Mouse (Mus musculus) MEL (cell line): ENCODE data around the gene Scaf4. TPM values are rescaled to one million over a fixed set of nuclear protein-coding genes. Genes with fewer than 3 reads are reported as not detected.

Experiments
- DNase-seq: peaks from one replicate; pipeline ENCODE4 v3.0.0; 2011; ENCODE audit warnings: low read depth, low spot score
- H3K27ac ChIP-seq: 2 replicates; pipeline ENCODE4 v1.5.1; 2012; ENCODE audit warnings: low read depth, mild to moderate bottlenecking, control low read depth, low read length, moderate library complexity; ENCODE audit not compliant: control insufficient read depth
- H3K27me3 ChIP-seq, 2 experiments: fragments of 150-350 bp in 1 of 2; sonication (generic) in 1 of 2; 2 replicates each; pipeline ENCODE4 v1.6.1; 2012; ENCODE audit warnings: low read length in 2 of 2, mild to moderate bottlenecking in 2 of 2, improper control_type of control experiment in 1 of 2, moderate library complexity in 1 of 2; ENCODE audit not compliant: insufficient read depth in 2 of 2, control insufficient read depth in 1 of 2
- H3K36me3 ChIP-seq, 2 experiments: 2 replicates each; pipeline ENCODE4 v1.6.1; 2012 to 2014; ENCODE audit warnings: low read length in 2 of 2, improper control_type of control experiment in 1 of 2, inconsistent platforms in 1 of 2, mild to moderate bottlenecking in 1 of 2; ENCODE audit not compliant: insufficient read depth in 2 of 2, control insufficient read depth in 1 of 2
- H3K4me1 ChIP-seq, 2 experiments: fragments of 150-350 bp in 1 of 2; sonication (generic) in 1 of 2; 2 replicates each; pipeline ENCODE4 v1.6.1; 2012; ENCODE audit warnings: low read length in 2 of 2, improper control_type of control experiment in 1 of 2, mild to moderate bottlenecking in 1 of 2; ENCODE audit not compliant: insufficient read depth in 2 of 2, control insufficient read depth in 1 of 2
- H3K4me3 ChIP-seq, 2 experiments: fragments of 150-350 bp in 1 of 2; sonication (generic) in 1 of 2; 2 replicates each; pipeline ENCODE4 v1.5.1; 2012; ENCODE audit warnings: low read depth in 2 of 2, low read length in 2 of 2, mild to moderate bottlenecking in 2 of 2, moderate library complexity in 2 of 2, control low read depth in 1 of 2, improper control_type of control experiment in 1 of 2; ENCODE audit not compliant: control insufficient read depth in 1 of 2, insufficient read depth in 1 of 2
- H3K79me2 ChIP-seq: 2 replicates; pipeline ENCODE4 v1.6.1; 2012; ENCODE audit warnings: mild to moderate bottlenecking, low read length, moderate library complexity; ENCODE audit not compliant: control insufficient read depth, poor library complexity, insufficient read depth
- H3K9ac ChIP-seq: 2 replicates; pipeline ENCODE4 v1.6.1; 2012; ENCODE audit warnings: low read depth, mild to moderate bottlenecking, control low read depth, low read length, moderate library complexity; ENCODE audit not compliant: control insufficient read depth, poor library complexity, severe bottlenecking
- H3K9me3 ChIP-seq: fragments of 150-350 bp; sonication (generic); replicated peaks from 2 replicates; pipeline ENCODE4 v1.6.1; 2012; ENCODE audit warnings: mild to moderate bottlenecking, low read length, improper control_type of control experiment, moderate library complexity; ENCODE audit not compliant: insufficient read depth
- CHD1 ChIP-seq: IDR thresholded peaks from 2 replicates; pipeline ENCODE4 v1.6.1; 2012; ENCODE audit warnings: low read depth, mild to moderate bottlenecking, inconsistent platforms, low read length, improper control_type of control experiment
- ELF1 ChIP-seq: IDR thresholded peaks from 2 replicates; pipeline ENCODE4 v1.6.1; 2014; ENCODE audit warnings: low read depth, mild to moderate bottlenecking, inconsistent platforms, low read length, improper control_type of control experiment, moderate library complexity
- EP300 ChIP-seq, 2 experiments: IDR thresholded peaks; 2 replicates each; pipeline ENCODE4 v1.6.1; 2011; ENCODE audit warnings: improper control_type of control experiment in 2 of 2, low read length in 2 of 2, low read depth in 1 of 2, mild to moderate bottlenecking in 1 of 2
- ETS1 ChIP-seq: IDR thresholded peaks from 2 replicates; pipeline ENCODE4 v1.6.1; 2012; ENCODE audit warnings: low read depth, mild to moderate bottlenecking, inconsistent platforms, low read length, improper control_type of control experiment, moderate library complexity
- JUND ChIP-seq: IDR thresholded peaks from 2 replicates; pipeline ENCODE4 v1.6.1; 2011; ENCODE audit warnings: low read depth, mild to moderate bottlenecking, improper control_type of control experiment, low read length
- KAT2A ChIP-seq: conservative IDR thresholded peaks from 2 replicates; pipeline ENCODE4 v1.6.1; 2012; ENCODE audit warnings: low read depth, low read length, improper control_type of control experiment, inconsistent platforms
- MAFK ChIP-seq: IDR thresholded peaks from 2 replicates; pipeline ENCODE4 v1.6.1; 2011; ENCODE audit warnings: low read depth, mild to moderate bottlenecking, low read length, improper control_type of control experiment, borderline replicate concordance
- MAX ChIP-seq: IDR thresholded peaks from 2 replicates; pipeline ENCODE4 v1.6.1; 2011; ENCODE audit warnings: low read length, improper control_type of control experiment
- MXI1 ChIP-seq: IDR thresholded peaks from 2 replicates; pipeline ENCODE4 v1.6.1; 2011; ENCODE audit warnings: mild to moderate bottlenecking, low read depth, low read length, improper control_type of control experiment
- POLR2AphosphoS5 ChIP-seq: IDR thresholded peaks from 2 replicates; pipeline ENCODE4 v1.6.1; 2012; ENCODE audit warnings: low read depth, borderline replicate concordance, mild to moderate bottlenecking, inconsistent platforms, low read length, moderate library complexity, mixed read lengths
- SMC3 ChIP-seq: IDR thresholded peaks from 2 replicates; pipeline ENCODE4 v1.6.1; 2011; ENCODE audit warnings: low read depth, low read length, improper control_type of control experiment
- TAL1 ChIP-seq: IDR thresholded peaks from 2 replicates; pipeline ENCODE4 v1.6.1; 2012; ENCODE audit warnings: mild to moderate bottlenecking, inconsistent platforms, low read length, moderate library complexity, mixed read lengths
- ZC3H11A ChIP-seq: IDR thresholded peaks from 2 replicates; pipeline ENCODE4 v1.6.1; 2012; ENCODE audit warnings: low read depth, mild to moderate bottlenecking, inconsistent platforms, low read length, improper control_type of control experiment
- ZKSCAN1 ChIP-seq: IDR thresholded peaks from 2 replicates; pipeline ENCODE4 v1.6.1; 2012; ENCODE audit warnings: low read depth, mild to moderate bottlenecking, inconsistent platforms, low read length, improper control_type of control experiment, moderate library complexity
- ZMIZ1 ChIP-seq: IDR thresholded peaks from 2 replicates; pipeline ENCODE4 v1.6.1; 2012; ENCODE audit warnings: low read depth, mild to moderate bottlenecking, inconsistent platforms, low read length, improper control_type of control experiment, moderate library complexity
- ZNF384 ChIP-seq: IDR thresholded peaks from 2 replicates; pipeline ENCODE4 v1.6.1; 2012; ENCODE audit warnings: low read depth, mild to moderate bottlenecking, inconsistent platforms, low read length, improper control_type of control experiment
- polyA plus RNA-seq, 2 experiments: library from polyadenylated mRNA; stranded (reverse) in 1 of 2; unstranded in 1 of 2; fragments of >175 nt in 1 of 2; fragments of >200 nt in 1 of 2; gene quantifications; 2 replicates each; pipeline versions ENCODE4 v1.2.1 to v1.2.4; 2012; ENCODE audit warnings: low replicate concordance in 2 of 2, low read depth in 1 of 2; ENCODE audit not compliant: insufficient read length in 2 of 2, insufficient read depth in 1 of 2, missing spikeins in 1 of 2
- total RNA-seq: library from RNA; depleted of rRNA; stranded (reverse); fragments of 300-350 nt; gene quantifications from 2 replicates; pipeline ENCODE4 v1.2.3, GENCODE M21; 2012

Scaf4 gene
- total and polyA plus RNA-seq, 3 experiments: 12.3 to 56.2 TPM; not detected in 1

DNA sequence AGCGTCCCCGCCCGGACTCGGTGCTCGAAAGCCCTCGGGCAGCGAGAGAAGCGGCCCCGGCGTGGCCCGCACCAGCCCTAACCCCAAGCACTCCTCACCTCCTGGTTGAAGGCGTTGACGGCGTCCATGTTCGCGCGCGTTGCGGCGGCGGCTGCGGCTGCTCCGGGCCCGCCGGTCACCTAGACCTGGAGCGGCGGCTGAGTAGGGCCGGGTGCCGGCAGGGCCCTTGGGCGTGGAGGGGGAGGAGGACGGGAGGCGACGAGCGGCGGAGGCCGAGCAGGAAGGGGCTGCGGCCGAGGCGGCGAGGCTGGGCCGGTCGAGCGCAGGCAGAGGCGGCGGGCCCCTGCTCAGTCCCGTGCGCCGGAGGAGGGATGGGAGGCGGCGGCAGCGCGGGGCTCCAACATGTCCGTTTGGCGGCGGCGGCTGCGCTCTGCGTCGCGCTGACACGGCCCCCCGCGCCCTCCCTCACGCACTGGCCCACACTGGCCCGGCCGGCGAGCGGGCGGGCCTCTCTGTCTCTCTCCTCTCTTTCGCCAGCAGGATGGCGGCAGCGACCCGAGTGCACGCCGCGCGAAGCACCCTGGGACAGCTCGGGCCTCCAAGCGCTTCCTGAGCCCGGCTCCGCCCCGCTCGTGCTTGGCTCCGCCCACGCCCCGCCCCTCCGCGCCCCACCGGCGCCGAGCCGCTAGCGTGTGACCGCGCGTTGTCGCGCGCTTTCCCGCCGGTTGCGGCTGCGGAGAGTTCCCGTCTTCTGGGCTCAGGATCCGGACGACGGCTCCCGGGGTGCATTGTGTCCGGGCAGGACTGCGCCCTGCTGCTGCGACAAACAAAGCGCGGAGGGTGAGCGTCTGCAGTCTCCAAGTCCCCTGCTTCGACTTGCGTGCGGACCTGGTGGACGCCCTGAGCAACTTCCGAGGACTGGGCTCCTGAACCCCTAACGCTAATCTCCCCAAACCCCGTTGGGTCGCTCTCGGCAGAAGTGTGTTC lies at the start of gene Scaf4 (continued):
- TF ChIP-seq MXI1 (peak; percentile 59), MAFK (no peak), ETS1 (no peak), ZMIZ1 (no peak), SMC3 (no peak)

GRCm38 (mm10) chr16:90332553-90332952 lies 48.2 kb upstream of the Scaf4 start:
- Histone ChIP-seq H3K9ac (no peak overlapping the region), H3K4me3 (no peak overlapping the region), H3K4me1 (0 out of 4 replicates have a peak, but pooled peaks cover 0 to 3% of the 10 kb centered on the region in 2 experiments), H3K27ac (no peak overlapping the region), H3K9me3 (no peaks in the 10 kb centered on the region), H3K36me3 (no peaks in the 10 kb centered on the region), H3K27me3 (no peaks in the 10 kb centered on the region), H3K79me2 (no peaks in the 10 kb centered on the region)
- TF ChIP-seq CHD1 (no peak), ZC3H11A (no peak), MAX (no peak), ELF1 (no peak), JUND (no peak)
- DNase-seq: no peak

DNA sequence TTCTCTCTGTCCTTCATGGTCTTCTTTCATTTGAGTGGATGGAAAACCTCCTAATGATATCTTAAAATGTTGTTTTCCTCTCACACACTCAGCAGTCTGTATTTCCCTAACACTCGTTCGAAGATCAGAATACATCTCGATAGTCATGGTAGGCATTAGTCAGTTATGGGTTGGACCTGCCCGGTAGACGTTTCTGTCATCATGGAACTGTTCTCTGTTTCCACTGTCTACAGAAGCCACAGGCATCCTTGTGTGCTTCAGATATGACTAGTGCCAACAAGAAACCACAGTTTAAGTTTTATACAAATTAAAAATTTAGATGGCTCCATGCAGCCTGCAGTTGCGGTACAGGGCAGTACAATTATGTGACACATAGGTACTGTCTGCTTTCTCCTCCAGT lies 46.7 kb upstream of the Scaf4 start:
- no peaks in the 10 kb centered on the region for H3K9me3 ChIP-seq
- H3K27me3 ChIP-seq: no peaks in the 10 kb centered on the region
- no peak overlapping the region for H3K4me3 ChIP-seq
- DNase-seq: no peak
- 0 out of 4 replicates have a peak, but pooled peaks cover 0 to 3% of the 10 kb centered on the region in 2 experiments for H3K4me1 ChIP-seq
- no peak overlapping the region for H3K9ac ChIP-seq
- H3K27ac ChIP-seq: no peak overlapping the region
- H3K79me2 ChIP-seq: no peaks in the 10 kb centered on the region
- no peaks in the 10 kb centered on the region for H3K36me3 ChIP-seq
- TF ChIP-seq ZNF384: no peak
- no peak for TF ChIP-seq POLR2AphosphoS5
- no peak for TF ChIP-seq KAT2A
- no peak for TF ChIP-seq ZKSCAN1
- TF ChIP-seq ZC3H11A: no peak
- no peak for TF ChIP-seq EP300 (IDR thresholded peaks at IDR 0.05; ENCODE audit: low read depth in 1 of 2, low read length in 2 of 2)
- no peak for TF ChIP-seq TAL1
